Mouse (Mus musculus) embryonic fibroblast, embryonic 13.5 days (primary cell): Measurements from ENCODE around the gene Ebf4.

ENCODE experiments used
- CTCF ChIP-seq: IDR thresholded peaks from 2 replicates; pipeline ENCODE4 v1.5.1; 2011; ENCODE audit warnings: mild to moderate bottlenecking, control low read depth, low read length, moderate library complexity, borderline replicate concordance; ENCODE audit not compliant: insufficient read depth
- POLR2A ChIP-seq: IDR thresholded peaks from 2 replicates; pipeline ENCODE4 v1.6.1; 2011; ENCODE audit warnings: low read depth, mild to moderate bottlenecking, control low read depth, low read length, moderate library complexity

- TF ChIP-seq POLR2A (no peak), CTCF (0 out of 2 replicates have a peak, but pooled peaks have one; percentile 26)
Observed at GRCm38 (mm10) chr2:130362511-130363026, 67.6 kb downstream of the Ebf4 start.
